In the genomic region with DNA sequence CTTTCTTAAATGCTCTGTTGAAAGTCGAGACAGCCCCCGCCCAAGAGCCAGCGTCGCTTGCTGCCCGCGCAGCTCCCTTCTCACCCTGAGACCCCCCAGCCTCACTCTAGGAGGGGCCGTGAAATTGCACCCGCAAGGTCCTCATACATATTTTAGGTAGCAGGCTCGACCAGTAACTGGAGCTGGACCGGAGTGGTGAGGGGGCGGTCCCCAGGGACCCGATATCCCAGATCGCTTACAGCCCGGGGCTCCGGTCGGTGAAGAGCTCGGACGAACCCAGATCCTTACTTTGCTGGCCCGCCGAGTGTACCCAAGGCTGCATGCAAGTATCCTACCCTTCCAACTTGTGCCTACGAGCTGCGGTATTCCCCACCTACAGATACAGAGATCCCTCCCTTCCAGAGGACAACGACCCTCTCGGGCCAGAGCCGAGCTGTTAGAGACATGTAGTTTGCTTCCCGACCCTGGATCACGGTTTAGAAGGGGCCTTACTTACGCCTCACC, we compare ENCODE assay signal across 11 mouse cellular contexts.
DNase-seq lines count a peak whose midpoint lies in the region; ATAC-seq lines count a peak whose summit lies in the region.
"Had no signal": no experiment of that assay in that cellular context is flagged by ENCODE, and none has a peak within 500 bp of the region (broad histone marks: within the 10 kb centered on the region; RNA-seq: fewer than 3 reads in every experiment).

No protein-coding gene starts in this region.

- under 1% methylated on average over 27 of the region's 28 CpGs for WGBS in kidney, embryonic 15.5 days
- WGBS in hindbrain, embryonic 12.5 days = under 1% methylated on average over 28 of the region's 28 CpGs
- WGBS in midbrain, embryonic 14.5 days = under 1% methylated on average over 28 of the region's 28 CpGs

- peak overlapping the region; percentile 69 for H3K4me2 ChIP-seq in kidney, embryonic 15.5 days
- H3K4me2 ChIP-seq in hindbrain, embryonic 12.5 days (replicated peaks) = peak overlapping the region; percentile 40
- peak overlapping the region; percentile 39 for H3K4me2 ChIP-seq in midbrain, embryonic 14.5 days (ENCODE audit: low read length)

- no peak for ATAC-seq in kidney, embryonic 15.5 days (replicated peaks; ENCODE audit: low FRiP score)
- 0 out of 2 replicates have a peak, but pooled peaks have one; percentile 6 for ATAC-seq in hindbrain, embryonic 12.5 days (ENCODE audit: low FRiP score)
- ATAC-seq in midbrain, embryonic 14.5 days (ENCODE audit: low FRiP score, low TSS enrichment) = 0 out of 2 replicates have a peak, but pooled peaks have one; percentile 9

- H3K4me1 ChIP-seq in kidney, embryonic 15.5 days = peaks cover 80% of the 10 kb centered on the region
- H3K4me1 ChIP-seq in brown adipose tissue, adult 24 weeks (ENCODE audit: control insufficient read depth, insufficient read depth, insufficient read length, low read length) = peaks cover 2% of the 10 kb centered on the region; the same call in 1 of the 2 replicates
- peaks cover 47% of the 10 kb centered on the region for H3K4me1 ChIP-seq in hindbrain, embryonic 12.5 days
- 0 out of 2 replicates have a peak, but pooled peaks cover 22% of the 10 kb centered on the region for H3K4me1 ChIP-seq in midbrain, embryonic 14.5 days (ENCODE audit: control insufficient read depth, insufficient read depth, low read length)

- H3K27me3 ChIP-seq in kidney, embryonic 15.5 days = peaks cover 98% of the 10 kb centered on the region
- H3K27me3 ChIP-seq in hindbrain, embryonic 12.5 days = peaks cover 95% of the 10 kb centered on the region
- peaks cover 96% of the 10 kb centered on the region for H3K27me3 ChIP-seq in midbrain, embryonic 14.5 days (ENCODE audit: control insufficient read depth, insufficient read depth, low read length)

- H3K9me3 ChIP-seq in kidney, embryonic 15.5 days (replicated peaks) = 0 out of 2 replicates have a peak, but pooled peaks cover 3% of the 10 kb centered on the region
- no peaks in the 10 kb centered on the region for H3K9me3 ChIP-seq in hindbrain, embryonic 12.5 days (replicated peaks)
- H3K9me3 ChIP-seq in midbrain, embryonic 14.5 days (ENCODE audit: control insufficient read depth, low read length) = no peaks in the 10 kb centered on the region

- DNase-seq in kidney, adult 18-20 months = no peak
- peak; percentile 54 for DNase-seq in midbrain, embryonic 14.5 days
- no peak for DNase-seq in cerebellum, adult 11 months
- DNase-seq in right cerebral cortex, postnatal 4 days = no peak
- DNase-seq in adrenal gland, adult 8-10 months = no peak
- DNase-seq: kidney, adult 9 months; right cerebral cortex, postnatal 14 days had no signal

- peak overlapping the region; percentile 52 for H3K4me3 ChIP-seq in kidney, embryonic 15.5 days (replicated peaks)
- peak overlapping the region; percentile 12 for H3K4me3 ChIP-seq in brown adipose tissue, adult 24 weeks (ENCODE audit: insufficient read depth, low read depth, low read length)
- H3K4me3 ChIP-seq in hindbrain, embryonic 12.5 days = peak overlapping the region; percentile 32
- H3K4me3 ChIP-seq in midbrain, embryonic 14.5 days (replicated peaks; ENCODE audit: low read depth, low read length) = 0 out of 2 replicates have a peak overlapping the region, but pooled peaks have one; percentile 18

- 0 out of 2 replicates have a peak overlapping the region, but pooled peaks have one; percentile 8 for H3K9ac ChIP-seq in kidney, embryonic 15.5 days
- no peak overlapping the region for H3K9ac ChIP-seq in hindbrain, embryonic 12.5 days
- no peak overlapping the region for H3K9ac ChIP-seq in midbrain, embryonic 14.5 days (replicated peaks; ENCODE audit: low read length)

- H3K27ac ChIP-seq in kidney, embryonic 15.5 days = no peak overlapping the region
- no peak overlapping the region for H3K27ac ChIP-seq in brown adipose tissue, adult 24 weeks (replicated peaks; ENCODE audit: low read depth, low read length)
- H3K27ac ChIP-seq in hindbrain, embryonic 12.5 days = no peak overlapping the region
- no peak overlapping the region for H3K27ac ChIP-seq in midbrain, embryonic 14.5 days (replicated peaks; ENCODE audit: low read depth, low read length)

- H3K36me3 ChIP-seq in kidney, embryonic 15.5 days = no peaks in the 10 kb centered on the region
- no peaks in the 10 kb centered on the region for H3K36me3 ChIP-seq in hindbrain, embryonic 12.5 days
- H3K36me3 ChIP-seq in midbrain, embryonic 14.5 days (ENCODE audit: control insufficient read depth, insufficient read depth, low read length) = no peaks in the 10 kb centered on the region
- H3K36me3 ChIP-seq: G1E had no signal
